Mouse (Mus musculus) cerebellum, postnatal 36 days (tissue): ENCODE results near the gene Ubxn7.
"Not testable (repeated sequence)": the region's sequence is repeated elsewhere in the genome, so short reads cannot be mapped to it uniquely, and the experiment has no call there.

ENCODE experiments used
- DNase-seq, 2 experiments: peaks; one replicate each; pipeline ENCODE4 v3.0.0; 2021 to 2022; ENCODE audit warnings: mixed read lengths in 2 of 2

Ubxn7 gene

GRCm38 (mm10) chr16:32332040-32332555, at the start of gene Ubxn7:
TSS of gene Ubxn7 (plus strand) at chr16:32332257.
- DNase-seq, result peak; percentile 98 to 99

- no peak for DNase-seq
Observed at GRCm38 (mm10) chr16:32282608-32283007, 49.4 kb upstream of the Ubxn7 start.

GRCm38 (mm10) chr16:32291821-32292220, 40.2 kb upstream of the Ubxn7 start:
- DNase-seq, result no peak

GRCm38 (mm10) chr16:32299617-32300016, 32.4 kb upstream of the Ubxn7 start:
- DNase-seq, result not testable (repeated sequence)

GRCm38 (mm10) chr16:32303046-32303445, 29.0 kb upstream of the Ubxn7 start:
- no peak for DNase-seq

- no peak for DNase-seq
Observed at GRCm38 (mm10) chr16:32303886-32304285, 28.2 kb upstream of the Ubxn7 start.

- DNase-seq, result no peak
Observed at GRCm38 (mm10) chr16:32311970-32312369, 20.1 kb upstream of the Ubxn7 start.

GRCm38 (mm10) chr16:32312386-32312785, 19.7 kb upstream of the Ubxn7 start:
- no peak for DNase-seq

- no peak for DNase-seq
Observed at GRCm38 (mm10) chr16:32312859-32313258, 19.2 kb upstream of the Ubxn7 start.

- DNase-seq, result no peak
Observed at GRCm38 (mm10) chr16:32316601-32317000, 15.5 kb upstream of the Ubxn7 start.

GRCm38 (mm10) chr16:32323953-32324352, 8.1 kb upstream of the Ubxn7 start:
- DNase-seq, result no peak

GRCm38 (mm10) chr16:32330876-32331670, 984 bp upstream of the Ubxn7 start:
- DNase-seq, result peak in 1 of 2 experiments; percentile 10

GRCm38 (mm10) chr16:32332556-32333511, 777 bp downstream of the Ubxn7 start:
- peak; percentile 31 to 32 for DNase-seq

GRCm38 (mm10) chr16:32335146-32335545, 3.1 kb downstream of the Ubxn7 start:
- no peak for DNase-seq

GRCm38 (mm10) chr16:32336026-32336780, 4.1 kb downstream of the Ubxn7 start:
- DNase-seq, result no peak

- DNase-seq, result no peak
Observed at GRCm38 (mm10) chr16:32337001-32337400, 4.9 kb downstream of the Ubxn7 start.

GRCm38 (mm10) chr16:32340451-32340850, 8.4 kb downstream of the Ubxn7 start:
- no peak for DNase-seq

- DNase-seq, result no peak
Observed at GRCm38 (mm10) chr16:32345521-32345920, 13.5 kb downstream of the Ubxn7 start.

- peak; percentile 23 to 29 for DNase-seq
Observed at GRCm38 (mm10) chr16:32350776-32351175, 18.7 kb downstream of the Ubxn7 start.

- DNase-seq, result no peak
Observed at GRCm38 (mm10) chr16:32363530-32363929, 31.5 kb downstream of the Ubxn7 start.

GRCm38 (mm10) chr16:32371351-32371750, 39.3 kb downstream of the Ubxn7 start:
- peak; percentile 18 to 24 for DNase-seq

GRCm38 (mm10) chr16:32379575-32379974, 47.5 kb downstream of the Ubxn7 start:
- DNase-seq, result no peak

- DNase-seq, result no peak
Observed at GRCm38 (mm10) chr16:32382901-32383300, 50.8 kb downstream of the Ubxn7 start.
